Mouse (Mus musculus): ENCODE measurements around the gene Mpc2.

Gene Mpc2

GRCm38 (mm10) chr1:165506303-165506702 lies 45.9 kb downstream of the Mpc2 start:
- no peak for DNase-seq

- no peak for DNase-seq
Observed at GRCm38 (mm10) chr1:165510161-165510560, 49.7 kb downstream of the Mpc2 start.

GRCm38 (mm10) chr1:165520716-165521115 lies 60.3 kb downstream of the Mpc2 start:
- no peak for DNase-seq

Measured in right cerebral cortex, postnatal 4 days (tissue).